Mouse (Mus musculus): ENCODE data around the gene Prkn. TPM values are rescaled to one million over a fixed set of nuclear protein-coding genes. Genes with fewer than 3 reads are reported as not detected.

The Prkn gene
- polyA plus RNA-seq, 1 experiment from 2014 or later = 1.5 TPM

- Histone ChIP-seq H3K9me3 (no peaks in the 10 kb centered on the region), H3K27me3 (no peaks in the 10 kb centered on the region), H3K4me2 (no peak overlapping the region), H3K4me1 (replicated peaks) (no peaks in the 10 kb centered on the region), H3K36me3 (no peaks in the 10 kb centered on the region), H3K27ac (no peak overlapping the region), H3K4me3 (replicated peaks) (no peak overlapping the region), H3K9ac (replicated peaks) (no peak overlapping the region)
- 99% methylated on average over 2 of the region's 2 CpGs for WGBS
- no peak for ATAC-seq (ENCODE audit: insufficient number of reproducible peaks, insufficient read depth, low FRiP score, low TSS enrichment, low read depth)
Measured at GRCm38 (mm10) chr17:11751251-11751650, 911.1 kb downstream of the Prkn start.

GRCm38 (mm10) chr17:11752686-11753085 is 912.5 kb downstream of the Prkn start:
- Histone ChIP-seq H3K9me3 (no peaks in the 10 kb centered on the region), H3K4me1 (replicated peaks) (no peaks in the 10 kb centered on the region), H3K27me3 (no peaks in the 10 kb centered on the region), H3K9ac (replicated peaks) (no peak overlapping the region), H3K27ac (no peak overlapping the region), H3K4me3 (replicated peaks) (no peak overlapping the region), H3K4me2 (no peak overlapping the region), H3K36me3 (no peaks in the 10 kb centered on the region)
- WGBS = 60% methylated on average over 2 of the region's 2 CpGs
- ATAC-seq (ENCODE audit: insufficient number of reproducible peaks, insufficient read depth, low FRiP score, low TSS enrichment, low read depth) = no peak

GRCm38 (mm10) chr17:11765117-11765516 is 924.9 kb downstream of the Prkn start:
- no peak overlapping the region for H3K27ac ChIP-seq
- H3K4me1 ChIP-seq (replicated peaks) = peaks cover 2% of the 10 kb centered on the region; the same call in 1 of the 2 replicates
- H3K4me2 ChIP-seq = no peak overlapping the region
- no peak overlapping the region for H3K9ac ChIP-seq (replicated peaks)
- no peaks in the 10 kb centered on the region for H3K36me3 ChIP-seq
- no peak for ATAC-seq (ENCODE audit: insufficient number of reproducible peaks, insufficient read depth, low FRiP score, low TSS enrichment, low read depth)
- no peaks in the 10 kb centered on the region for H3K27me3 ChIP-seq
- H3K4me3 ChIP-seq (replicated peaks) = no peak overlapping the region
- WGBS = 65% methylated on average over 3 of the region's 3 CpGs
- H3K9me3 ChIP-seq = 0 out of 2 replicates have a peak, but pooled peaks cover 5% of the 10 kb centered on the region

- Histone ChIP-seq H3K36me3 (no peaks in the 10 kb centered on the region), H3K27me3 (no peaks in the 10 kb centered on the region), H3K4me1 (replicated peaks) (peaks cover 2% of the 10 kb centered on the region; the same call in 1 of the 2 replicates), H3K4me3 (replicated peaks) (no peak overlapping the region), H3K27ac (no peak overlapping the region), H3K9ac (replicated peaks) (no peak overlapping the region), H3K9me3 (0 out of 2 replicates have a peak, but pooled peaks cover 5% of the 10 kb centered on the region), H3K4me2 (no peak overlapping the region)
- ATAC-seq (ENCODE audit: insufficient number of reproducible peaks, insufficient read depth, low FRiP score, low TSS enrichment, low read depth) = no peak
- WGBS = 31% methylated on average over 2 of the region's 2 CpGs
Measured at GRCm38 (mm10) chr17:11765581-11765980, 925.4 kb downstream of the Prkn start.

- no peak for ATAC-seq (ENCODE audit: insufficient number of reproducible peaks, insufficient read depth, low FRiP score, low TSS enrichment, low read depth)
- H3K27ac ChIP-seq = no peak overlapping the region
- H3K4me1 ChIP-seq (replicated peaks) = peaks cover 2% of the 10 kb centered on the region; the same call in 1 of the 2 replicates
- no peaks in the 10 kb centered on the region for H3K27me3 ChIP-seq
- no peak overlapping the region for H3K9ac ChIP-seq (replicated peaks)
- no peak overlapping the region for H3K4me2 ChIP-seq
- no peak overlapping the region for H3K4me3 ChIP-seq (replicated peaks)
- WGBS = 77% methylated on average over 4 of the region's 4 CpGs
- no peaks in the 10 kb centered on the region for H3K36me3 ChIP-seq
- no peaks in the 10 kb centered on the region for H3K9me3 ChIP-seq
Measured at GRCm38 (mm10) chr17:11767301-11767700, 927.1 kb downstream of the Prkn start.

GRCm38 (mm10) chr17:11768345-11768744 is 928.2 kb downstream of the Prkn start:
- no peaks in the 10 kb centered on the region for H3K9me3 ChIP-seq
- no peaks in the 10 kb centered on the region for H3K36me3 ChIP-seq
- no peak overlapping the region for H3K4me2 ChIP-seq
- no peaks in the 10 kb centered on the region for H3K27me3 ChIP-seq
- H3K27ac ChIP-seq = no peak overlapping the region
- H3K4me3 ChIP-seq (replicated peaks) = no peak overlapping the region
- peaks cover 2% of the 10 kb centered on the region; the same call in 1 of the 2 replicates for H3K4me1 ChIP-seq (replicated peaks)
- WGBS = 72% methylated on average over 3 of the region's 4 CpGs
- H3K9ac ChIP-seq (replicated peaks) = no peak overlapping the region
- ATAC-seq (ENCODE audit: insufficient number of reproducible peaks, insufficient read depth, low FRiP score, low TSS enrichment, low read depth) = no peak

GRCm38 (mm10) chr17:11768971-11769370 is 928.8 kb downstream of the Prkn start:
- no peaks in the 10 kb centered on the region for H3K36me3 ChIP-seq
- H3K4me1 ChIP-seq (replicated peaks) = peaks cover 2% of the 10 kb centered on the region; the same call in 1 of the 2 replicates
- no peak overlapping the region for H3K9ac ChIP-seq (replicated peaks)
- H3K27me3 ChIP-seq = no peaks in the 10 kb centered on the region
- no peak for ATAC-seq (ENCODE audit: insufficient number of reproducible peaks, insufficient read depth, low FRiP score, low TSS enrichment, low read depth)
- WGBS = 84% methylated on average over 1 of the region's 1 CpGs
- H3K4me3 ChIP-seq (replicated peaks) = no peak overlapping the region
- no peak overlapping the region for H3K27ac ChIP-seq
- H3K4me2 ChIP-seq = no peak overlapping the region
- no peaks in the 10 kb centered on the region for H3K9me3 ChIP-seq

GRCm38 (mm10) chr17:11769513-11769912 is 929.3 kb downstream of the Prkn start:
- Histone ChIP-seq H3K27me3 (no peaks in the 10 kb centered on the region), H3K4me2 (no peak overlapping the region), H3K27ac (no peak overlapping the region), H3K36me3 (no peaks in the 10 kb centered on the region), H3K4me3 (replicated peaks) (no peak overlapping the region), H3K4me1 (replicated peaks) (peaks cover 2% of the 10 kb centered on the region; the same call in 1 of the 2 replicates), H3K9ac (replicated peaks) (no peak overlapping the region), H3K9me3 (no peaks in the 10 kb centered on the region)
- WGBS = 87% methylated on average over 3 of the region's 3 CpGs
- ATAC-seq (ENCODE audit: insufficient number of reproducible peaks, insufficient read depth, low FRiP score, low TSS enrichment, low read depth) = no peak

- no peak overlapping the region for H3K4me3 ChIP-seq (replicated peaks)
- no peak for ATAC-seq (ENCODE audit: insufficient number of reproducible peaks, insufficient read depth, low FRiP score, low TSS enrichment, low read depth)
- no peaks in the 10 kb centered on the region for H3K9me3 ChIP-seq
- no peaks in the 10 kb centered on the region for H3K27me3 ChIP-seq
- H3K9ac ChIP-seq (replicated peaks) = no peak overlapping the region
- no peak overlapping the region for H3K27ac ChIP-seq
- WGBS = 80% methylated on average over 10 of the region's 12 CpGs
- H3K4me2 ChIP-seq = no peak overlapping the region
- peaks cover 7% of the 10 kb centered on the region; the same call in 1 of the 2 replicates for H3K4me1 ChIP-seq (replicated peaks)
- no peaks in the 10 kb centered on the region for H3K36me3 ChIP-seq
Measured at GRCm38 (mm10) chr17:11779547-11779946, 939.4 kb downstream of the Prkn start.

- ATAC-seq (ENCODE audit: insufficient number of reproducible peaks, insufficient read depth, low FRiP score, low TSS enrichment, low read depth) = no peak
- Histone ChIP-seq H3K9me3 (no peaks in the 10 kb centered on the region), H3K36me3 (no peaks in the 10 kb centered on the region), H3K4me2 (no peak overlapping the region), H3K4me1 (replicated peaks) (peaks cover 7% of the 10 kb centered on the region; the same call in 1 of the 2 replicates), H3K27ac (no peak overlapping the region), H3K4me3 (replicated peaks) (no peak overlapping the region), H3K27me3 (no peaks in the 10 kb centered on the region), H3K9ac (replicated peaks) (no peak overlapping the region)
- 46% methylated on average over 2 of the region's 2 CpGs for WGBS
Measured at GRCm38 (mm10) chr17:11780005-11780404, 939.8 kb downstream of the Prkn start.

- Histone ChIP-seq H3K4me2 (no peak overlapping the region), H3K36me3 (no peaks in the 10 kb centered on the region), H3K27me3 (no peaks in the 10 kb centered on the region), H3K9ac (replicated peaks) (no peak overlapping the region), H3K9me3 (no peaks in the 10 kb centered on the region), H3K4me3 (replicated peaks) (no peak overlapping the region), H3K27ac (no peak overlapping the region), H3K4me1 (replicated peaks) (peaks cover 7% of the 10 kb centered on the region; the same call in 1 of the 2 replicates)
- 0 out of 2 replicates have a peak, but pooled peaks have one; percentile 47 for ATAC-seq (ENCODE audit: insufficient number of reproducible peaks, insufficient read depth, low FRiP score, low TSS enrichment, low read depth)
- 30% methylated on average over 12 of the region's 12 CpGs for WGBS
Measured at GRCm38 (mm10) chr17:11780805-11781481, 940.8 kb downstream of the Prkn start.

Data from limb, embryonic 12.5 days (tissue).